Mouse (Mus musculus): ENCODE data around the gene Apol7a.
"Not testable (repeated sequence)": the region's sequence is repeated elsewhere in the genome, so short reads cannot be mapped to it uniquely, and the experiment has no call there.

Gene Apol7a

GRCm38 (mm10) chr15:77399027-77399426, at the start of gene Apol7a:
Apol7a (minus strand) TSS chr15:77399110.
- in situ Hi-C loops (cut with MboI), result not testable (repeated sequence)

GRCm38 (mm10) chr15:77447392-77447791, 48.5 kb upstream of the Apol7a start, which contains the start of gene Apol7b:
Apol7b (minus strand) TSS chr15:77447492.
- in situ Hi-C loops (cut with MboI), result not testable (repeated sequence)

DNA sequence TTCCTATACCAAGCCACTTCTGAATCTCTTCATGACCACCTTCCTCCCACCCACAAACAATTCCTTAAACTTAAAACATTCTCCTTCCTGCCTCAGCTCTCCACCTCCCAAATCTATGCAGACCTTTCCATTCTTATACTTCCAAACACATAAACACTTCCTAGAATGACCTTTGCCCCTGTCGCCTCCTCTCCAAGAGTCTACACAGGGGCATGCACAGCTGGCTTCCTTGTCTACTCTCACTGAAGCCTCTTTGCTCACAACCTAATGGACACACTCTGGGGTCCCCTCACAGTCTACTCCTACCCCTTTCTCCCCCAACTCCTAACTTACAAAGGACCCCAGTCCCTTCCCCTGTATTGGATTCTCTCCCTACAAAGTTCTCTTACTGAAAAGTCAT, 46.8 kb upstream of the Apol7a start:
- in situ Hi-C loops (cut with MboI), result not testable (repeated sequence)

- in situ Hi-C loops (cut with MboI), result not testable (repeated sequence)
Observed at GRCm38 (mm10) chr15:77444746-77445145, 45.8 kb upstream of the Apol7a start.

GRCm38 (mm10) chr15:77428690-77429448, 30.0 kb upstream of the Apol7a start:
- in situ Hi-C loops (cut with MboI), result not testable (repeated sequence)

DNA sequence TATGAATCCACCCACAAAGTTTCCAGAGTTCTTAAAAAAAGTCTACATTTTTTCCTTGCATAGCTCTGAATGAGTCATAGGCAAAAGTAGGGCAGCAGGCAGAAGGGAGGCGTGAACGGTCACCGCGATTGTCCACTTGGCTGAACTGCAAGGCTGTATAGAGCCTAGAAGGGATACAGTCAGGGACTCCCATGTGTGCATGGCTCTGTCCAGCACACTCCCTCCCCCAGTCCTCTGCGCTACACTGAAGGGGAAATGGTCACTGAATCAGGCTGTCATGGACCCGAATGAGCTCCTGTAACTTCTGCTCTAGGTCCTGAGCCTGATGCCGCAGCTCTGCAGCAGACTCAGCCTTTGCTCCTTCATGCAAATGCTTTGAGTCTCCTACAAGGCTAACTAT, 24.0 kb upstream of the Apol7a start:
- in situ Hi-C loops (cut with MboI), result not testable (repeated sequence)

GRCm38 (mm10) chr15:77419657-77420056, 20.7 kb upstream of the Apol7a start:
- in situ Hi-C loops (cut with MboI), result not testable (repeated sequence)

GRCm38 (mm10) chr15:77416655-77417333, 17.9 kb upstream of the Apol7a start:
- in situ Hi-C loops (cut with MboI), result not testable (repeated sequence)

GRCm38 (mm10) chr15:77415653-77416052, 16.7 kb upstream of the Apol7a start:
- in situ Hi-C loops (cut with MboI), result not testable (repeated sequence)

DNA sequence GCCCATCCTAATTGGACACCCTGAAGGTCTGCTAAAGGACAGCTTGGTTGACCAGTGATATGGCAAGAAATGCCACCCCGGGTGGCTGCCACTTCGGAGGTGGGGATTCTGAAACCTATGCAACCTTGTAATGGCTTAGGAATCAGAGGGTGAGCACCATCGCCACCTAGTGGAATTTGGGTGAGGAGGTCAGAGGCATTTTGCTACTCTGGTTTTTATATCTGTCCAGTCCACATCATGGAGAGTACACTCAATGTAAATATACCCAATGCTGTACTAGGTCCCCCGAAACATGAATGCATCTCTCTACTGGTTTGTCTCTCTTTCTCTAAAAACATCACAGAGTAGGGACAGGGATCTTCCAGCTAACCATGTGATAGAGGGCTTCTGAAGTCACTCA, 13.8 kb upstream of the Apol7a start:
- in situ Hi-C loops (cut with MboI), result not testable (repeated sequence)

DNA sequence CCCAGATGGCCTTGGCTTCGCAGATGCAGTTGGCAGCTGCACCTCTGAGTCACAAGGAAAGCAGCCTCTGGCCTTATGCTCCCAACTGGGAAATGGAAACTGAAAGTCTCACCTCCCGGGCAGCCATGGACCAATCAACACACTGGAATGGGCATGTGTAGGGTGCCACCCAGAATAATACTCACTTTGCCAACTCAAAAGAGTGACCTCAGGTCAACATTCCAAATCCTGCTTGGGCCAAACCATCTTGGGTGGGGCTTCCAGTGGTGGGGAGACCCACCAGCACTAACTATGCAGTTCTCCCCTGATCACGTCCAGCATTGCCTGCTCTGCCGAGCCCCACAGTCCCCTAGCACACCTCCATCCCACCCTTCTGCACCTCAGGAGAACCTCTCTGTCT, 12.1 kb upstream of the Apol7a start, which contains the start of gene Apol9a:
Gene Apol9a (minus strand): TSS at position 101 of the 400 bp plus-strand sequence.
- in situ Hi-C loops (cut with MboI), result not testable (repeated sequence)

DNA sequence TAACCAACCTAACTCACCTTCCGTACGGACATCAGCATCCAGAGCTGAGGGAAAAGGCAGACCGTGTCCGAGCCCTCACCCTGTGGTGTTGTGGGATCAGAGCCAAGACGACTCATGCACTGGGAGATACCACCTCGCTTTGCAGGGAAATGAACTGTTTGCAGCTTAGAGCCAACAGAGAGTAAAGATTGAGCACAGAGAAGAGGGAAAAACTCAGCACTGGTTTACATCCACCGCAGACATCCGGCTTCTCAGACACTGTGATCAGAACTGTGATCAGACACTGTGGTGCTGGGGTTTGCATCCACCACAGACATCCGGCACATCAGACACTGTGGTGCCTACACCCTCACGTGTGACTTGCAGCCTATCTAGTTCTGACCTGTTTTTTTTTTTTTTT, 7.5 kb upstream of the Apol7a start:
- in situ Hi-C loops (cut with MboI), result not testable (repeated sequence)

DNA sequence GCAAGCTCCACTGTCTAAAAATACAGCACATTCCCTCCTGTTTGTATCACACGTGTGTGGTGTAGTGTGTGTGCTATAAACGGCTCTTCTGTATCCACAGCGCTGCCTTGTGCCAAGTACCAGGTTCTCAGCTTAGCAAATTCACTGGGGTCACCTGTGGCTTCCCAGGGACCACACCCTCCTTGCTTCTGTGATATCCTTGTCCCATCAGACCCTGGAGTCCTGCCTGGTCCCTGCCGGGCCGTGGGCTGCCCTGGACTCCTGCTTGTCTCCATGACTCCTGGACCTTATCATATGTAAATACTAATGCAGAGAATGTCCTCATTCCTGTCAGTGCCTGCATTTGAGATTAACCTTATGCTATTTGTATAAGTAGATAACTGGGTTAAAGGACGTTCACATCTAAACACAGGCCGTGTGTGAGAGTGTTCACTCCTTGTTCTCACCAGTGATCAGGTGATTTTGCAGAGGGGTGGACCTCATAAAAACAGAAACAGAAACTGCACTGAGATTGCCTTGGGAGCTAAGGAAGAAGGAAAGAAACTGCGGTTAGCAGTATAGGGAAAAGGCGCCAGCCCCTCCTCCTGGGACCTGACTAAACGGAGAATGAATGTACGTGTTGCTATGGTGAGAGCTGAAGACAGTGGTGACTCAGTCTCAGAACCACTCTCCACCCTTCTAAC, 1.3 kb downstream of the Apol7a start:
- in situ Hi-C loops (cut with MboI), result not testable (repeated sequence)

- in situ Hi-C loops (cut with MboI), result not testable (repeated sequence)
Observed at GRCm38 (mm10) chr15:77393832-77394231, 5.1 kb downstream of the Apol7a start.

DNA sequence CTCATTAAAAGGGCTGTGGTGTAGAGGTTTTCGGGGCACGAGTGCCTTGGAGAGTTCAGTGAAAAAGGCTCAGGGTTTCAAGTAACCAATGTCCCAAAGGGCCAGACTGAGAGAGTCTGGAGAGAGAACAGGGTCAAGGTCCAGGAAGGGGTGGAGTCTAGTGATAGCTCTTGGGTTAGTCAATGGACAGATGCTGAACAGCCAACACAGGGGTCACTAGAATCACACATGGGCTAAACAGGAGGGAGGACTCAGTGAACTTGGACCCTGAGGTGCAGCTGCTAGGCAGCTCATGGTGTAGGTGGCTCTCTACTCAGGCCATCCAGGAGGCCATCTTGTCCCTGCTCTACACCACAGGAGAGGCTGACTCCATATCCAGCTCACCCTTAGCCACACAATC, 11.4 kb downstream of the Apol7a start:
- in situ Hi-C loops (cut with MboI), result no loop called here

GRCm38 (mm10) chr15:77384340-77385030, 14.4 kb downstream of the Apol7a start:
- in situ Hi-C loops (cut with MboI), result no loop called here

DNA sequence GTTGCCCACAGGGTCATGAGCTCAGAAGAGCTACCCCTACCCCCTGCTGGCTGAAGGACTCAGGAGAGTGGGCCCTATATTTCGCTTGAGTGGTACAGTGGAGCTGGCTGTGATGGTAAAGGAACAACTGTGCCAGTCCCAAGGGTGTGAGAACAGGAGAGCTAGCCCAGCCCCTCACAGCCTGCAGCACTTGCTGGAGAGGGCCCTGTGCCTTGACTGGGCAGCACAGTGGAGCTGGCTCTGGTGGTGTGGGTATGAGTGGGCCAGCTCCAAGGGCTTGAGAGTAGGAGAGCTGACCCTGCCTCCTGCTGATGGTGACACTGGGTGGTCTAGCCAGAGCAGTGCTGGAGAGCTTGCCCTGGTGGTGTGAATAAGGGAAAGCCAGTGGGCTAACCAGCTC, 16.0 kb downstream of the Apol7a start:
- in situ Hi-C loops (cut with MboI), result no loop called here

DNA sequence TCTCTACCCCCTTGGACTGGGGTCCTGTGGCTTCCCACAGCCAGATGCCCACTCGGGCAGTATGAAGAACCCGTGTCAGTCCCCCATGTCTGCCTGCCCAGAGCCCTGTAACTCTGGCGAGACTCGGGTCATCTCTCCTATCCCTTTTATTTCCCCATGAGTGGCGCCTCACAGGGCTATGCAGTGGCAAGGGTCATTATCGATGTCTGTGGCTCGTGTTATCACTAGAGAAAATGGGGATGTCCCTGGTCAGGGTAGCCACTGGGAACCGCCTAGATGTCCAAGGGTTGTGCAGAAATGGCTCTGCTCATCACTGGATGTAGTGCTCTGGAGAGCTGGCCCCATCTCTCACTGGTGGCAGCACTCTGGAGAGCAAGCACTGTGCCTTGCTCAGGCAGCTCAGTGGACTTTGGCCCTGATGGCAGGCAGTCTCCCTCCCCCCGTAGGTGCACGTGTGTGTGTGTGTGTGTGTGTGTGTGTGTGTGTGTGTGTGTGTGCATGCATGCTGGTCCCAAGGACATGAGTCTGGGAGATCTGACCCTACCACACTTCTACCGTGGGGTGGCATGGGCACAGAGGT, 16.5 kb downstream of the Apol7a start:
- in situ Hi-C loops (cut with MboI), result no loop called here

DNA sequence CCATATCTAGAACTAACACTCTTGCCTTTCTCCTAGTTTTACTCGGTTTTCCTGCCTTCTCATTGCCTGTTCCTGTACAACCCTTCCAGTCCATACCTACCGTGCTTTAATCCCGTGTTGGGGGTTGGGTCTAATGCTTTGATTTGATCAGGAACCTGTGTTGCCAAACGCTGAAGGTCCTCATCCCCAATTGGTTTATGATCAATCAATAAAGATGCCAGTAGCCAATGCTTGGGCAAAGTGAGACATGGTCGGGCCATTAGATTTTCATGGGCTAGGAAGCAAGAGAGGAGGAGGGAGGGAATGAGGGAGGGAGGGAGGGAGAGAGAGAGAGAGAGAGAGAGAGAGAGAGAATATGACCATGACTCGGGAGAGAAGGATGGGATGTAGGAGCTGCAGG, 17.4 kb downstream of the Apol7a start:
- in situ Hi-C loops (cut with MboI), result no loop called here

DNA sequence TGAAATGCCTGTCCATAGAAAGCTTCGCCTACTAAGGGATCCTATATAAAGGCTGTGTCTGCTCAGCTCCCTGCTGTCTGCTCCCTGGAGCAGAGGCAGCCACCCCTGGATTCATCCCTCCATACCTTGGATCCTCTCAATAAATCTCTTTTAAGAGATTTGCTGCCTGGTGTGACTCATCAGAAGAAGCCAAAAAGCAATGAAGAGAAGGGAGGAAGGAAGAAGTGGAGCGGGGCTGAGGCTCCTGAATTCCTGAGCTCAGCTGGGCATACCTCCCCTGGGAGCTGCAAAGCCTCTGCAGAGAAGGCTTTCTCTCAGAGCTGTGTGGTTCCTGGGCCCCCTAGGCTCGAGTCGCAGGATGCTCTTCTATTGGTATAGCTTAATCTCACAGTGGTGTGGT, 19.0 kb downstream of the Apol7a start:
- in situ Hi-C loops (cut with MboI), result no loop called here

GRCm38 (mm10) chr15:77377419-77377818, 21.5 kb downstream of the Apol7a start:
- in situ Hi-C loops (cut with MboI), result no loop called here

- in situ Hi-C loops (cut with MboI), result no loop called here
Observed at GRCm38 (mm10) chr15:77376920-77377319, 22.0 kb downstream of the Apol7a start.
